In the genomic region with DNA sequence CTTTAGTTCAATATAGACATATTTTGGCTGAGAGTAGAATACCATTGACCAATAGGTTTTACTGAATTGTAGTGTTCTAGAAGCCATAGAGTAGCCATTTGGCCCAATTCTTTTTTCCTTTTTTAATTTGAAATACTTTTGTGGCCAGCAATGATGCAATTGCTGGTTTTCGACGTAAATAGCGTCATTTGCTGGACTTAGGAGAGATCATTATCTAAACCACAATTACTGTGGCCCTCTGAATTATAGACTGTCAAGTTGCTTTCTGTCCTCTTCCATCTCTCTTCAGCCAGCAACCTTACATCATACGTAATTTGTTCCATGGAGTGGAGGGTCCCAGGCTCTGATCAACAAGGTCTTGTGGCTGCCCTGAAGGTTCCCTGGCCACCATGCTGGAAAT, we compare ENCODE assay signal across 16 mouse cellular contexts.
"Had no signal": no experiment of that assay in that cellular context is flagged by ENCODE, and none has a peak within 500 bp of the region (broad histone marks: within the 10 kb centered on the region; RNA-seq: fewer than 3 reads in every experiment).

No protein-coding gene starts in this region.

- DNase-seq: kidney, adult 8-10 months; kidney, postnatal 14 days; kidney, postnatal 4 days; layer of hippocampus, adult 9-11 months; liver, embryonic 13.5 days; lung, adult 2 months; lung, postnatal 14 days; lung, postnatal 4 days; right cerebral cortex, postnatal 4 days; thymus, adult 2 months; thymus, postnatal 14 days; thymus, postnatal 4 days had no signal

- H3K36me3 ChIP-seq: kidney, embryonic 15.5 days; liver, embryonic 13.5 days; midbrain, embryonic 12.5 days had no signal

- H3K9ac ChIP-seq: kidney, embryonic 15.5 days; liver, embryonic 13.5 days; midbrain, embryonic 12.5 days had no signal

- H3K4me3 ChIP-seq: kidney, embryonic 15.5 days; liver, embryonic 13.5 days; midbrain, embryonic 12.5 days had no signal

- H3K27ac ChIP-seq: kidney, embryonic 15.5 days; liver, embryonic 13.5 days; midbrain, embryonic 12.5 days; stomach, postnatal 0 days had no signal

- H3K9me3 ChIP-seq: kidney, embryonic 15.5 days; liver, embryonic 13.5 days; midbrain, embryonic 12.5 days had no signal

- ATAC-seq: midbrain, embryonic 16.5 days had no signal

- H3K27me3 ChIP-seq: kidney, embryonic 15.5 days; liver, embryonic 13.5 days; midbrain, embryonic 12.5 days had no signal

- H3K4me2 ChIP-seq: kidney, embryonic 15.5 days; liver, embryonic 13.5 days; midbrain, embryonic 12.5 days had no signal

- H3K4me1 ChIP-seq: liver, embryonic 13.5 days; midbrain, embryonic 12.5 days had no signal
